Mouse (Mus musculus) embryonic facial prominence, embryonic 14.5 days (tissue): ENCODE results near the gene Kxd1. TPM values are rescaled to one million over a fixed set of nuclear protein-coding genes. Genes with fewer than 3 reads are reported as not detected.
A peak's percentile ranks its signal among the peaks of the same experiment; 100 is the strongest.

ENCODE experiments used
- ATAC-seq: fragments of 200-750 bp; cut with Nextera tagmentation; 2 replicates; pipeline ENCODE4 v1.8.0; 2017; ENCODE audit warnings: low read depth, moderate number of reproducible peaks, moderate TSS enrichment
- DNase-seq: peaks from one replicate; pipeline ENCODE4 v3.0.0-alpha.2; 2015; ENCODE audit warnings: low spot score
- H3K27ac ChIP-seq: fragments of 300-500 bp; sonication (generic); replicated peaks from 2 replicates; pipeline ENCODE4 v1.5.1; 2014; ENCODE audit warnings: low read depth, mild to moderate bottlenecking, low read length, moderate library complexity
- H3K27me3 ChIP-seq: fragments of 300-500 bp; sonication (generic); replicated peaks from 2 replicates; pipeline ENCODE4 v1.6.1; 2014; ENCODE audit warnings: low read length; ENCODE audit not compliant: control insufficient read depth, insufficient read depth
- H3K36me3 ChIP-seq: fragments of 300-500 bp; sonication (generic); 2 replicates; pipeline ENCODE4 v1.6.1; 2014; ENCODE audit warnings: low read length, mixed read lengths; ENCODE audit not compliant: control insufficient read depth, insufficient read depth
- H3K4me1 ChIP-seq: fragments of 300-500 bp; sonication (generic); 2 replicates; pipeline ENCODE4 v1.6.1; 2014; ENCODE audit warnings: antibody characterized with exemption, low read length; ENCODE audit not compliant: control insufficient read depth, insufficient read depth
- H3K4me2 ChIP-seq: fragments of 300-500 bp; sonication (generic); 2 replicates; pipeline ENCODE4 v1.6.1; 2014; ENCODE audit warnings: low read depth, mild to moderate bottlenecking, low read length, moderate library complexity, mixed read lengths
- H3K4me3 ChIP-seq: fragments of 300-500 bp; sonication (generic); 2 replicates; pipeline ENCODE4 v1.5.1; 2014; ENCODE audit warnings: low read depth, mild to moderate bottlenecking, low read length
- H3K9ac ChIP-seq: fragments of 300-500 bp; sonication (generic); 2 replicates; pipeline ENCODE4 v1.6.1; 2014; ENCODE audit warnings: low read depth, mild to moderate bottlenecking, low read length, moderate library complexity, mixed read lengths
- H3K9me3 ChIP-seq: fragments of 300-500 bp; sonication (generic); 2 replicates; pipeline ENCODE4 v1.6.1; 2016; ENCODE audit warnings: low read length; ENCODE audit not compliant: control insufficient read depth
- WGBS: fragments of 180-500 bp; shearing (Covaris S2); extraction: QIAGEN DNeasy Blood & Tissue Kit; methylation state at CpG from one replicate; pipeline ENCODE4 v1.1.7; 2014; 5-methylcytosine and 5-hydroxymethylcytosine counted together
- polyA plus RNA-seq: library from polyadenylated mRNA; unstranded; fragments of >200 nt; fragmentation: Nextera tagmentation; extraction: Ambion mirVana; gene quantifications from 2 replicates; pipeline ENCODE4 v1.2.1, GENCODE M21; 2014

The Kxd1 gene
- polyA plus RNA-seq, 1 experiment from 2014 or later = 51.0 TPM

- DNase-seq (no peak), ATAC-seq (no peak)
- H3K27ac ChIP-seq = no peak overlapping the region
- no peaks in the 10 kb centered on the region for H3K9me3 ChIP-seq
- WGBS = 86% methylated on average over 6 of the region's 6 CpGs
- no peaks in the 10 kb centered on the region for H3K36me3 ChIP-seq
- no peak overlapping the region for H3K4me3 ChIP-seq
- H3K4me2 ChIP-seq = no peak overlapping the region
- H3K9ac ChIP-seq = no peak overlapping the region
- H3K4me1 ChIP-seq = no peaks in the 10 kb centered on the region
- no peaks in the 10 kb centered on the region for H3K27me3 ChIP-seq
These were observed 36.1 kb upstream of the Kxd1 start for GRCm38 (mm10) chr8:70563763-70564387.

GRCm38 (mm10) chr8:70562802-70563201 lies 35.0 kb upstream of the Kxd1 start:
- H3K4me1 ChIP-seq = no peaks in the 10 kb centered on the region
- no peak overlapping the region for H3K4me2 ChIP-seq
- H3K9me3 ChIP-seq = no peaks in the 10 kb centered on the region
- 87% methylated on average over 3 of the region's 3 CpGs for WGBS
- no peaks in the 10 kb centered on the region for H3K36me3 ChIP-seq
- no peak overlapping the region for H3K27ac ChIP-seq
- ATAC-seq (no peak), DNase-seq (no peak)
- H3K9ac ChIP-seq = no peak overlapping the region
- H3K4me3 ChIP-seq = no peak overlapping the region
- H3K27me3 ChIP-seq = no peaks in the 10 kb centered on the region

GRCm38 (mm10) chr8:70561809-70562535 lies 34.2 kb upstream of the Kxd1 start:
- Histone ChIP-seq H3K36me3 (no peaks in the 10 kb centered on the region), H3K27ac (no peak overlapping the region), H3K27me3 (no peaks in the 10 kb centered on the region), H3K4me2 (no peak overlapping the region), H3K4me3 (no peak overlapping the region), H3K4me1 (no peaks in the 10 kb centered on the region), H3K9me3 (no peaks in the 10 kb centered on the region), H3K9ac (no peak overlapping the region)
- ATAC-seq (no peak), DNase-seq (no peak)
- WGBS = 48% methylated on average over 7 of the region's 7 CpGs

GRCm38 (mm10) chr8:70561357-70561756 lies 33.6 kb upstream of the Kxd1 start:
- no peak overlapping the region for H3K4me2 ChIP-seq
- H3K4me1 ChIP-seq = no peaks in the 10 kb centered on the region
- H3K36me3 ChIP-seq = no peaks in the 10 kb centered on the region
- H3K27me3 ChIP-seq = no peaks in the 10 kb centered on the region
- ATAC-seq (no peak), DNase-seq (no peak)
- no peak overlapping the region for H3K27ac ChIP-seq
- H3K9me3 ChIP-seq = no peaks in the 10 kb centered on the region
- H3K9ac ChIP-seq = no peak overlapping the region
- H3K4me3 ChIP-seq = no peak overlapping the region
- 50% methylated on average over 4 of the region's 4 CpGs for WGBS

- WGBS = 65% methylated on average over 3 of the region's 3 CpGs
- H3K9ac ChIP-seq = no peak overlapping the region
- no peak overlapping the region for H3K27ac ChIP-seq
- no peak overlapping the region for H3K4me2 ChIP-seq
- DNase-seq (no peak), ATAC-seq (no peak)
- no peaks in the 10 kb centered on the region for H3K4me1 ChIP-seq
- no peak overlapping the region for H3K4me3 ChIP-seq
- H3K36me3 ChIP-seq = no peaks in the 10 kb centered on the region
- H3K9me3 ChIP-seq = no peaks in the 10 kb centered on the region
- H3K27me3 ChIP-seq = no peaks in the 10 kb centered on the region
These were observed 32.8 kb upstream of the Kxd1 start for GRCm38 (mm10) chr8:70560564-70560963.

GRCm38 (mm10) chr8:70560096-70560495 lies 32.3 kb upstream of the Kxd1 start:
- Histone ChIP-seq H3K9ac (no peak overlapping the region), H3K4me3 (no peak overlapping the region), H3K4me2 (no peak overlapping the region), H3K36me3 (no peaks in the 10 kb centered on the region; the same call in 1 of the 2 replicates), H3K27me3 (no peaks in the 10 kb centered on the region), H3K4me1 (no peaks in the 10 kb centered on the region), H3K9me3 (no peaks in the 10 kb centered on the region), H3K27ac (no peak overlapping the region)
- ATAC-seq (0 out of 2 replicates have a peak, but pooled peaks have one; percentile 24), DNase-seq (peak; percentile 33)
- WGBS = 69% methylated on average over 2 of the region's 2 CpGs

- WGBS = 83% methylated on average over 3 of the region's 3 CpGs
- ATAC-seq = no peak
These were observed 31.2 kb upstream of the Kxd1 start for GRCm38 (mm10) chr8:70558983-70559382.

GRCm38 (mm10) chr8:70558334-70558733 lies 30.6 kb upstream of the Kxd1 start:
- Histone ChIP-seq H3K4me1 (no peaks in the 10 kb centered on the region), H3K4me2 (no peak overlapping the region), H3K9me3 (no peaks in the 10 kb centered on the region), H3K36me3 (no peaks in the 10 kb centered on the region; the same call in 1 of the 2 replicates), H3K27ac (no peak overlapping the region), H3K27me3 (no peaks in the 10 kb centered on the region), H3K9ac (0 out of 2 replicates have a peak overlapping the region, but pooled peaks have one; percentile 9), H3K4me3 (no peak overlapping the region)
- 48% methylated on average over 4 of the region's 4 CpGs for WGBS
- no peak for DNase-seq
- no peak for ATAC-seq

More at GRCm38 (mm10) chr8:70558983-70559382, 31.2 kb upstream of the Kxd1 start:
- no peak overlapping the region for H3K27ac ChIP-seq
- no peaks in the 10 kb centered on the region for H3K4me1 ChIP-seq
- H3K9me3 ChIP-seq = no peaks in the 10 kb centered on the region
- no peaks in the 10 kb centered on the region; the same call in 1 of the 2 replicates for H3K36me3 ChIP-seq
- H3K27me3 ChIP-seq = no peaks in the 10 kb centered on the region
- H3K4me2 ChIP-seq = no peak overlapping the region
- H3K9ac ChIP-seq = no peak overlapping the region
- no peak overlapping the region for H3K4me3 ChIP-seq
- DNase-seq = no peak
